Mouse (Mus musculus): Measurements from ENCODE around the gene Smox.

GRCm38 (mm10) chr2:131551701-131552620 lies 60.7 kb downstream of the Smox start:
- TF ChIP-seq CTCF (IDR thresholded peaks at IDR 0.05 in 2 of 3, conservative IDR thresholded peaks at IDR 0.05 in 1 of 3; ENCODE audit: control insufficient read depth in 1 of 3, insufficient read depth in 1 of 3, low read depth in 2 of 3, low read length in 3 of 3, poor library complexity in 1 of 3, severe bottlenecking in 1 of 3): no peak
- no peak for TF ChIP-seq UBTF (IDR thresholded peaks at IDR 0.05; ENCODE audit: borderline replicate concordance, insufficient read depth, low read depth, low read length)
- no peak for TF ChIP-seq ZKSCAN1 (IDR thresholded peaks at IDR 0.05; ENCODE audit: low read depth, low read length)
- no peak for TF ChIP-seq TBP (IDR thresholded peaks at IDR 0.05; ENCODE audit: low read depth, low read length)
- TF ChIP-seq E2F4 (IDR thresholded peaks at IDR 0.05; ENCODE audit: borderline replicate concordance, low read depth, low read length): no peak
- TF ChIP-seq CHD2 (IDR thresholded peaks at IDR 0.05; ENCODE audit: low read length): no peak
- no peak for TF ChIP-seq MAFK (IDR thresholded peaks at IDR 0.05; ENCODE audit: borderline replicate concordance, low read depth, low read length)
- TF ChIP-seq HCFC1 (IDR thresholded peaks at IDR 0.05; ENCODE audit: low read depth, low read length): no peak
- TF ChIP-seq GATA1 (IDR thresholded peaks at IDR 0.05; ENCODE audit: low read depth, low read length): no peak
- no peak for TF ChIP-seq POLR2A (IDR thresholded peaks at IDR 0.05; ENCODE audit: control insufficient read depth in 1 of 2, insufficient read depth in 1 of 2, low read depth in 1 of 2, low read length in 2 of 2, poor library complexity in 1 of 2)
- TF ChIP-seq RCOR1 (IDR thresholded peaks at IDR 0.05; ENCODE audit: low read depth, low read length): no peak
- TF ChIP-seq ZC3H11A (IDR thresholded peaks at IDR 0.05; ENCODE audit: low read depth, low read length): no peak
- no peak for TF ChIP-seq BHLHE40 (IDR thresholded peaks at IDR 0.05; ENCODE audit: borderline replicate concordance, low read depth, low read length)
